Mouse (Mus musculus): ENCODE measurements around the gene Zfp142. TPM values are rescaled to one million over a fixed set of nuclear protein-coding genes. Genes with fewer than 3 reads are reported as not detected.
A peak's percentile ranks its signal among the peaks of the same experiment; 100 is the strongest.

Gene Zfp142
- polyA plus RNA-seq, 1 experiment: 11.2 TPM

DNA sequence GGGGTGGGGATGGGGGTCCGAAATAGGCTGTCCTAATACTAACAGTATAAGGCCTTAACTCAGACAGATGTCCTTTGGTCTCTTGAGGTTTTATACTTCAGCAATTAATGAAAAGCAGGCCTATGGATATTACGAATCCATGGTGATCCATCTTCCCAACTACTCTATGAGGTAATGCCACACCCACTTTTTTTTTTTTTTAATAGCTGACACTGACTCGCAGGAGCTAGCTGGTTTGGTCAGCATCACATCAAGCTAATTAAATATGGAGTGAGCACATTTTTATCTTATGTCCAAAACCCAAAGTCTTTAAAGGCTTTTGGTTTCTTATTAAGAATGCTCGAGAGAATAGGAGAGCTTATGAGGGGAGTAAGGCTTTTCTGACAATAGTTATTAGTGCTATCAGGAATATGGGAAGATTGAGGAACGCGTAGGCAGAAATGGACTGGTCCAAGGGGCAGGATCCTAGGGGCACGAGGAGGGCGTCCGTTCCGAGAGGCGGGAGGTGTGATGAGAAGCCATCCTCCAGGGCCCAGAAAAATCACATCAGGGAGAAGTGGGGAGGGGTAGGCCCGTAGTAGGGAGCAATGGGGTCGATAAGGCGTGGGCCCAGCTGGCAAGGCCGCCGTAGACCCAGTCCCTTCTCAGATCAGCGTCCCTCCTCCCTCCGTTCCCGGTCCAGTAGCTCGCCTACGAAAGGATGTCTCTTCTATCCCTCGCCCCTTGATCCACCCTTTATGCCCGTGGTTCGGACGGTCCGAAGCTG lies 12.6 kb upstream of the Zfp142 start:
- no peak for DNase-seq
- H3K27me3 ChIP-seq (replicated peaks; ENCODE audit: control insufficient read depth, insufficient read depth, low read length): no peaks in the 10 kb centered on the region
- TF ChIP-seq CTCF (conservative IDR thresholded peaks at IDR 0.05; ENCODE audit: insufficient read depth, insufficient read length, low read depth, low read length): no peak
- no peak for TF ChIP-seq POLR2A (IDR thresholded peaks at IDR 0.05; ENCODE audit: low read depth, low read length)
- H3K36me3 ChIP-seq (ENCODE audit: control insufficient read depth, insufficient read depth, low read length): no peaks in the 10 kb centered on the region
- 0 out of 2 replicates have a peak, but pooled peaks cover 3% of the 10 kb centered on the region for H3K4me1 ChIP-seq (ENCODE audit: control insufficient read depth, insufficient read depth, low read length)
- WGBS: 8% methylated on average over 26 of the region's 26 CpGs
- H3K27ac ChIP-seq (ENCODE audit: insufficient read depth, low read depth, low read length): peak overlapping the region; percentile 13; the same call in 1 of the 2 replicates
- peak overlapping the region; percentile 75 for H3K4me3 ChIP-seq (ENCODE audit: insufficient read depth, low read depth, low read length)

GRCm38 (mm10) chr1:74594434-74594833 lies 6.4 kb upstream of the Zfp142 start:
- H3K4me3 ChIP-seq (ENCODE audit: insufficient read depth, low read depth, low read length): no peak overlapping the region
- peaks cover 4% of the 10 kb centered on the region for H3K36me3 ChIP-seq (ENCODE audit: control insufficient read depth, insufficient read depth, low read length)
- no peaks in the 10 kb centered on the region for H3K4me1 ChIP-seq (ENCODE audit: control insufficient read depth, insufficient read depth, low read length)
- peak; percentile 32 for DNase-seq
- H3K27ac ChIP-seq (ENCODE audit: insufficient read depth, low read depth, low read length): no peak overlapping the region
- TF ChIP-seq POLR2A (IDR thresholded peaks at IDR 0.05; ENCODE audit: low read depth, low read length) (no peak), CTCF (conservative IDR thresholded peaks at IDR 0.05; ENCODE audit: insufficient read depth, insufficient read length, low read depth, low read length) (no peak)
- no peaks in the 10 kb centered on the region for H3K27me3 ChIP-seq (replicated peaks; ENCODE audit: control insufficient read depth, insufficient read depth, low read length)
- WGBS: 73% methylated on average over 8 of the region's 8 CpGs

- Histone ChIP-seq H3K4me3 (ENCODE audit: insufficient read depth, low read depth, low read length) (peak overlapping the region; percentile 60), H3K27me3 (replicated peaks; ENCODE audit: control insufficient read depth, insufficient read depth, low read length) (no peaks in the 10 kb centered on the region), H3K27ac (ENCODE audit: insufficient read depth, low read depth, low read length) (peak overlapping the region; percentile 42), H3K36me3 (ENCODE audit: control insufficient read depth, insufficient read depth, low read length) (no peaks in the 10 kb centered on the region; the same call in 1 of the 2 replicates), H3K4me1 (ENCODE audit: control insufficient read depth, insufficient read depth, low read length) (peaks cover 6% of the 10 kb centered on the region; the same call in 1 of the 2 replicates)
- no peak for TF ChIP-seq POLR2A (IDR thresholded peaks at IDR 0.05; ENCODE audit: low read depth, low read length)
- no peak for TF ChIP-seq CTCF (conservative IDR thresholded peaks at IDR 0.05; ENCODE audit: insufficient read depth, insufficient read length, low read depth, low read length)
- under 1% methylated on average over 24 of the region's 24 CpGs for WGBS
- DNase-seq: no peak
Measured at GRCm38 (mm10) chr1:74587233-74587772, 743 bp downstream of the Zfp142 start.

DNA sequence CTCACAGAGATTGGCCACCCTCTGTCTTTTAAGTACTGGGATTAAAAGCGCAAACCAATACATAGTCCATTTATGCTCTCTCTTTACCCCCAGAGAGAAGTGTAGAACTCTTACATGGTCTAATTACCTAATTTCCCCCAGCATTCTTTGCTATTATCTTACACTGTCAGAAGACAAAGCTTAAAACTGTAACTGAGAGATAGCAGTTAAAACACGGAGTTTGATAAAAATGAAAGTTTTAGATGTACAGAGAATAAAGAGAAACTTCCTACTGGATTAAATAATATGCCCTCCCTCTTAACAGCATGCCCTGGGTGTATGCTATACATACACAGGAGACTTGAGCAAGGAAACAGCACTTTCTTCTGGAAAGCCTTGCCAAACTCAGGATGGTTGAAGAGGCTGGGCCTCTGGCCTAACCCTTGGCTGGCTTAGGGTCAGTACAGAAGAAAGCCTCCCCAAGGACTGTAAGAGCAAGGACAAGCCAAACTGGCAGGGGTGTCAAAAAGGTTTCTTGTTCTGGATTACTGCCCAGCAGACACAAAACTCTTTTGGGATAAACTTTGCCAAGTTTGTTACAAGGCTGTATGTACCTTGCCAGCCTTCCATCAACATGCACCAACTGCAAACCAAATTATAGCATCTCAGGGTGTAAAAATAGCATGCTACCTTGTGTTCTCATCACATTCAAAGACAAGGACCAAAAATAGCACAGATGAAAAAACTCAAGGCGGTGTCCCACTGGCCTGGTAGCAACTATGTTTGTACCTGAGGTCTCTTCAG lies 3.2 kb downstream of the Zfp142 start:
- H3K4me3 ChIP-seq (ENCODE audit: insufficient read depth, low read depth, low read length): no peak overlapping the region
- no peaks in the 10 kb centered on the region for H3K27me3 ChIP-seq (replicated peaks; ENCODE audit: control insufficient read depth, insufficient read depth, low read length)
- H3K27ac ChIP-seq (ENCODE audit: insufficient read depth, low read depth, low read length): no peak overlapping the region
- peaks cover 6% of the 10 kb centered on the region; the same call in 1 of the 2 replicates for H3K4me1 ChIP-seq (ENCODE audit: control insufficient read depth, insufficient read depth, low read length)
- 92% methylated on average over 3 of the region's 3 CpGs for WGBS
- no peak for DNase-seq
- TF ChIP-seq CTCF (conservative IDR thresholded peaks at IDR 0.05; ENCODE audit: insufficient read depth, insufficient read length, low read depth, low read length) (no peak), POLR2A (IDR thresholded peaks at IDR 0.05; ENCODE audit: low read depth, low read length) (no peak)
- H3K36me3 ChIP-seq (ENCODE audit: control insufficient read depth, insufficient read depth, low read length): no peaks in the 10 kb centered on the region; the same call in 1 of the 2 replicates

DNA sequence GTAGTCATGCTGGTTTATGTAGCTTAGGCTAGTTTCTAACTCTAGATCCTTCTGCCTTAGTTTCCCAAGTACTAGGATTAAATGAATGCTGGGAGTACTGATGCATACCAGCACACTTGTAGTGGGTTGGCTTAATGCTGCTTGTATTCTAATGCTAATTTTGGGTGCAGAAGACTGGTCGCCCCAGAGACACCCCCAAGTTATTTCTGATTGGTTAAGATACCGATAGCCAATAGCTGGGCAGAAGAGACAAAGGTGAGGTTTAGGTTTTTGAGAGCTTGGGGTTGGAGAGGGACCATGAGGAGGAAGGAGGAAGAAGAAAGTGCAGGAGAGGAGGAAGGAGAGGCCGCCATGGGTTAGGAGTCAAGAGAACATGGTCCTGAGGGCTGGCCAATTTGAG lies 5.4 kb downstream of the Zfp142 start:
- TF ChIP-seq CTCF (conservative IDR thresholded peaks at IDR 0.05; ENCODE audit: insufficient read depth, insufficient read length, low read depth, low read length) (no peak), POLR2A (IDR thresholded peaks at IDR 0.05; ENCODE audit: low read depth, low read length) (no peak)
- WGBS: 89% methylated on average over 3 of the region's 3 CpGs

GRCm38 (mm10) chr1:74569739-74570719 lies 18.0 kb downstream of the Zfp142 start:
- WGBS: 91% methylated on average over 29 of the region's 29 CpGs
- H3K27me3 ChIP-seq (replicated peaks; ENCODE audit: control insufficient read depth, insufficient read depth, low read length): no peaks in the 10 kb centered on the region
- no peak for DNase-seq
- TF ChIP-seq CTCF (conservative IDR thresholded peaks at IDR 0.05; ENCODE audit: insufficient read depth, insufficient read length, low read depth, low read length) (no peak), POLR2A (IDR thresholded peaks at IDR 0.05; ENCODE audit: low read depth, low read length) (no peak)
- H3K4me1 ChIP-seq (ENCODE audit: control insufficient read depth, insufficient read depth, low read length): no peaks in the 10 kb centered on the region
- no peak overlapping the region for H3K4me3 ChIP-seq (ENCODE audit: insufficient read depth, low read depth, low read length)
- H3K27ac ChIP-seq (ENCODE audit: insufficient read depth, low read depth, low read length): no peak overlapping the region
- H3K36me3 ChIP-seq (ENCODE audit: control insufficient read depth, insufficient read depth, low read length): peaks cover 5% of the 10 kb centered on the region

More for the DNA sequence above, 5.4 kb downstream of the Zfp142 start:
- no peak for DNase-seq
- Histone ChIP-seq H3K27me3 (replicated peaks; ENCODE audit: control insufficient read depth, insufficient read depth, low read length) (no peaks in the 10 kb centered on the region), H3K4me3 (ENCODE audit: insufficient read depth, low read depth, low read length) (no peak overlapping the region), H3K4me1 (ENCODE audit: control insufficient read depth, insufficient read depth, low read length) (peaks cover 4% of the 10 kb centered on the region; the same call in 1 of the 2 replicates), H3K27ac (ENCODE audit: insufficient read depth, low read depth, low read length) (no peak overlapping the region), H3K36me3 (ENCODE audit: control insufficient read depth, insufficient read depth, low read length) (peaks cover 1% of the 10 kb centered on the region; the same call in 1 of the 2 replicates)

All from kidney, adult 2 months (tissue).